Mouse (Mus musculus) spleen, postnatal 10 days (tissue): ENCODE measurements around the gene Med13.

ENCODE experiments used
- DNase-seq, 2 experiments: peaks; one replicate each; pipeline ENCODE4 v3.0.0; 2021 to 2022; ENCODE audit warnings: low spot score in 2 of 2

Med13 gene

GRCm38 (mm10) chr11:86356854-86357788 lies at the start of gene Med13:
TSS of gene Med13 (minus strand) at chr11:86357602.
- peak; percentile 67 to 74 for DNase-seq

GRCm38 (mm10) chr11:86404590-86404989 lies 47.2 kb upstream of the Med13 start:
- DNase-seq, result no peak

DNA sequence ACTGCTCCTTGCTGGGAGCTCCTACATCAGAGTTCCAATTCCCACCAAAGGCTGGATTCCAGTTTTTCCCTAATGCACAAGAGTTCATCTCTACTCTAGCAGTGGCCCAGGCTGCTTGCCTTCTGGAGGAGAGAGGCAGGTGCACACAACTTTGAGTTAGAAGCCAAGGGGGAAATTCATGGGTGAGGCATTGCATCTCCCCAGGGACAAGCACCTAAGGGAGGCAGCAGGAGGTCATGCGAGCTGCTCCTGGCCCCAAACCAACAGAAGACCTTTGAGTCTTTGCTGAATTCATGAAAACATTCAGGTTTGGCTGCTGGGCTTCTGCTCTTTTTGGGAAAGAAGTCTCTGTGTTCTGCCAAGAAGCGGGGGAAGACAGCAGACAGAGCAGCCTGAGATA lies 46.4 kb upstream of the Med13 start:
- no peak for DNase-seq

DNA sequence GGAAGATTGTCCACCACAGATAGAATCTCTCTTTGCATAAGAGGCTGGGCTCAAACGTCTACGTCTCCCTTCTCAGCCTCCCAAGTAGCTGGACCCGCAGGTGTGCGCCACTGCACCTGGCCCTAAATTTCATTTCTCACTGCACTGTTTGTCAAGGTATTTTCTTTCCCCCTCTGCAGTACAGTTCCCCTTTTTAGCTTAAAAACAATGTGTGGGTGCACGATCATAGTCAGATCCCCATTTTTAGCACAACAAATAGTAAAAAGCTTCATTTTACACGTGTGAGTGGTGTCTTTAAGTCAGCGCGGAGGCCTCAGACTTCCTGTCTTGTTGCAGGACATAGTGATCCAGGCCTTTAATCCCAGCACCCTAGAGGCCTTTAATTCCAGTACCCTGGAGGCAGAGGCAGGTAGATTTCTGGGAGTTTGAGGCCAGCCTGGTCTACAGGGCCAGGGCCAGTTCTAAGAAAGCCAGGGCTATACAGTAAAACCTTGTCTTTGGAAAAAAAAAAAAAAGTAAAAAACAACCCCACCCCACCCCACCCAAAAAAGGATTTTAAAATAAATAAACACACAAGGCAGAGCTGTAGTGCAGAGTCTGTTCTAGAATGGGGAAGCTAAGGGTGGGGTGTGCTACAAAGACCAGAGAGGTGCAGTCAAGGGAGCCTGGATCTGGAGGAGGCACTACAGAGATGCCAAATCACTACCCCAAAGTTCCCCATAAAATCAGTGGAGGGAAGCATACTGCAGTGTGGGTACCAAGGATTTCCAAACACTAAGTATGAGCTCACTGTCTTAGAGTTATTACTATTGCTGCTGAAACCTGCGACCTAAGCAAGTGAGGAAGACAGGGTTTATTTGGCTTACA lies 42.1 kb upstream of the Med13 start:
- peak in 1 of 2 experiments; percentile 52 for DNase-seq

DNA sequence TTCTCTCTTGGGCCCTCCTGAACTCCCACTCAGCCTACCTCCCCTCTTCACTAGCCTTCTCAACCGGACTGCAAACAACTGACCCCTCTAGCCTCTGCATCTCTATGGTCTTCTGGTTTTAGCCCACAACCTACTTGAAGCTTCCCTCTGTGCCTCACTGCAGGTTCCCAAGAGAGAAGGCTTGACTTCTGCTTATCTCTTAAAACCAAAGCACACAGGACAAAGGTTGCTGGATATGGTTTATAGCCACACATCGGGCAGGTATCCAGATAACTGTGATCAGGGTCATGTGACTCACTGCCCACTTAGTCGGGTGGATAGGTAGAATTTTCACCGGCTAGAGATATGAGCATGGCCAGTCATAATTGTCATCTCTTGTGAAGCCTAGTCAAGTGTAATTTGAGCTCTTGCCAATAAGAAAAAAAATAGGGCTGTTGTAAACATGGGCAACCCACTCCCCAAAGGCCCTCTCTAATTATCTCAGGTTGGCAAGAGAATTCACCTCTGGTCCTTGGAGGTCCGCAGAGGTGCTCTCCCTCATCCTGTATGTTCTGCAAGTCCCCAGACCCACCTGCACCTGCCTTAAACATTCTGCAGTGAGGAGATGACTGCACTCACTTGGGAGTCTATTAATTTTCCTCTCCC lies 39.7 kb upstream of the Med13 start:
- peak in 1 of 2 experiments; percentile 28 for DNase-seq

DNA sequence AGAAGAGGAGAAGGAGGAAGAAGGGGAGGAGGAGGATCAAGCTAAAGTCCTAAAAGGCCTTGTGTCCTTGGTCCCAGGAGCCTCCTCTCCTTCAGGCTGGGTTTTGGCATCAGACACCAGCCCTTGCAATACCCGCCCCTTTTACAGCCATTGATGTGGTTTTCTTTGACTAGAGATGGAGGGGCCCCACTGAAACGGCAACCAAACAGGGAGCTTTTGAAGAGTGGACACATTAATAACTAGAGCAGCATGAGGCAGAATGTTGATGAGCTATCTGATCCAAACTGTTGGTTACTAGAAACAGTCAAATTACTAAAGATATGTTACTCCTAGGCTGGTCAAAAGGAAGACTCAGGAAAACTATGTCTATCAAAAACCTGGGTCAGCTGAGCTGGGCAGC lies 39.1 kb upstream of the Med13 start:
- DNase-seq, result no peak

DNA sequence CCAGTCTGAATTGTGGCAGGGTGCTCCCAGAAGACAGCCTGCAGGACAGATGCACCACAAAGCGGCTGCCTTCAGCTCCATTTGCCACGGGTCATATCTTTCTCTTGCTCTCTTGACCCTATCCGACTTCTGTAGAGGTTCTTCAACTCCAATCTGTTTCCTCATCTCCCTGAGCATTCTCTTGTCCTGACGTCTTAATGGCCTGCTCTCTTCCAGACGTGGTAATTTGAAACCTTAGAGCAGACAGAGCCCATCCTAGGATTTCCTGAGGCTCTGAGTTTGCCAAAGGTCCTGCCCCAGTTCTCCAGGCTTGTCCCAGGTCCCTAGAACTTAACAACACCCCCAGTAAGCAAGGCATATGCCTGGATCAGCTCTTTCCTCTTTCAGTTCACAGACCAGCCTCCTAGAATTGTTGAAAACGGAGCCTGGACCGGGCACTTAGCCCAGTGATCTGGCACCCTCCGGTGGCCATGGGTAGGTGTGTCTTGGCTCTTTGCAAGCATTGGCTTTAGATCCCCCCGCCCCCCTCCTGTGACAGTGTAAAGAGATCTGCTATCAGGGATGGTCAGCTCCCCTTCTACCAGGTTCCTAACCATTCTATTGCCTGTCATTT lies 38.2 kb upstream of the Med13 start:
- DNase-seq, result peak in 1 of 2 experiments; percentile 78

DNA sequence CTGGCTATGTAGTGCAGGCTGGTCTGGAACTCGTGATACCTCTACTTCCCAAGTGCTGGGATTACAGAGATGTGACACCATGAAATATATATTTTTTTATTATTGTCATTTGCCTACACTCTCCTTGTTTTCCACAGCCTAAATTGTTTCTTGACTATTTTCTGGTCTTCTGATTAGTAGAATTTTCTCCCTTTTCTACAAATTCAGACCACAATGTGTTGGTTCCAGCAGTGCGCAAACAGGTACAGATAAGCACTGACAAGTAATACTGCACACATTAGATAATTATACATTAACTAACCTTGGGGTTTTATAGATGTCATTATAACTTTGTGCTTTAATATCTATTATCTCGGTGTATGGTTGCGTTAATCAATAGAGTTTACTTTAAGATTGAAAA lies 37.7 kb upstream of the Med13 start:
- no peak for DNase-seq

GRCm38 (mm10) chr11:86391687-86392086 lies 34.3 kb upstream of the Med13 start:
- DNase-seq, result no peak

DNA sequence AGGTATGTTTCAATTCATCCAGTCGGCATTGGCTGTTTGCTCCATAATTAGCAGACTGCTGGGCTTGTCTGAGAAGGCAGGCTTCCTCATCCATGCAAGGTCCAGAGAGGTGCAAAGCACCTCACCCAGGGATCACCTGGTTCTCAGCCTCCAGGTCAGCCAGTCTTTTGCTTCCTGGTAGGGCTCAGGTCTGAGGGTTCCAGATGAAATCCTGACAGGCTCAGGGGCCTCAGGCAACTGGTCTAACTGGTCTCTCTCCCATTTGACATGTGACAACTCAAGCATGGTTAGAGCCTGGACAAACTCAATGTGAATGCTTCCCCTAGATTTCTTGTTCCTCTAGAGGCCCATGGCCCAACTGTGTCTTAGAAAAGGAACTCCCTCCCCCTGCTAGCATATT lies 32.9 kb upstream of the Med13 start:
- DNase-seq, result no peak

DNA sequence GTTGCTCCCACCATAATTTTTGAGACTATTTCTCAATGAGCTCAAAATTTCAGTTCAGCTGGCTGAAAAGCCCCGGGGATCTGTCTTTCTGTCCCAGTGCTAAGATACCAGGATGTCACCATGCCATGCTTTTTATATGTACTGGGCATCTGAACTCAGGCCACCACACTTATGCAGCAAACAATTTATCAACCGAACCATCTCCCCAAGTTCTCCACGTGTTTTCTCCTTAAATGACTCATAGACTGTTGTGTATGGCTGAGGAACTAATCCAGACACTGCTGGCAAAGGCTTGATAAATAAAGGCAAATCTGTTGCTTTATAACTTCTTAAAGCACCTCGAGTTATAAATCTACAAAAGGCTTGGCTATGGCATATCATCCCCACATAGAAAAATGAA lies 32.1 kb upstream of the Med13 start:
- DNase-seq, result no peak

DNA sequence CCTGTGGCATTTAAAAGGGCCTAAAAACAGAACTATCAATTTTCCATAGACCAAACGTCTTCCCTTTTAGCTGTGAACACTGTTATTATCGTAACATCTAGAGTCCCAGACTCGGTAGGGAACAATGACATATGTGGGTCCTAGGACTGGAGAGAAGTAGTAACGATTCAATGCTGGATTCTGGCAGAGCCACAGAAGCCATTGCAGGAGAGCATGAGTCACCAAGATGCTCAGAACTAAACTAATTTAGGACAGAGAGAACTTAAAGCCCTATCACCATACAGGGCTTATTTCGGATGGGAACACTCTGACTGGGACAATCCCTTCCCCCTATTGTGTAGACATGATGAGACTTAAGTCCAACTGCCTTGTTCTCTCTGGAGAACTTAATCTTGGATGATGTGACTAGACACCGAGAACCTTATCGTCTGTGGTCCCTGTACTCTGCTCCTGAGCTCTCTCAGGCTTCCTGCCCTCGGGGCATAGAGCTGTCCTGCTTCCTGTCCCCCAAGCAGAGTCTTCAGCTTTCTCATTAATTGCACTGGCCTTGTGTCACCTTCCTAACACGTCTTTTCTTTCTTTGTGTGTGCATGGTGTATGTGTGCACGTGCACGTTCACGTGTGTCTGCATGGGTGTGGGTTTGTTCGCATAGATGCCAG lies 31.5 kb upstream of the Med13 start:
- no peak for DNase-seq

GRCm38 (mm10) chr11:86387121-86387893 lies 29.9 kb upstream of the Med13 start:
- DNase-seq, result no peak

DNA sequence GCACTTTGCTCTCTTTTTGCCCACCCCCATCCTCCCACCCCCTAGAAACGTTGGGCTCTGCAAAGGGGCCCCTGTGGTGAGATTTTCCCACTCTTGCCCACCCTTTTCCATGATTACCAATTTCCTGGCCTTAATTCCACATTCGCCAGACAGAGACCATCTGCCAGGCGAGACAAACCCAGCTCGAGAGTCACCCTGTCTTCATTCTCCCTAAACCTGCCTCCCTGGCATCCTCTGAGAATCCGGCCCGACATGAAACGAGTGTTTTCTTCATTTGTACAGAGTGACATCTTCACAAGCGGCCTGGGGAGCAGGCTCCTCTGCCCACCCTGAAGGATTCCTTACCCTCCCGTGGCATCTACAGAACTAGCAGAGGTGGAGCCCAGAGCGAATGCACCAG lies 29.2 kb upstream of the Med13 start:
- no peak for DNase-seq

DNA sequence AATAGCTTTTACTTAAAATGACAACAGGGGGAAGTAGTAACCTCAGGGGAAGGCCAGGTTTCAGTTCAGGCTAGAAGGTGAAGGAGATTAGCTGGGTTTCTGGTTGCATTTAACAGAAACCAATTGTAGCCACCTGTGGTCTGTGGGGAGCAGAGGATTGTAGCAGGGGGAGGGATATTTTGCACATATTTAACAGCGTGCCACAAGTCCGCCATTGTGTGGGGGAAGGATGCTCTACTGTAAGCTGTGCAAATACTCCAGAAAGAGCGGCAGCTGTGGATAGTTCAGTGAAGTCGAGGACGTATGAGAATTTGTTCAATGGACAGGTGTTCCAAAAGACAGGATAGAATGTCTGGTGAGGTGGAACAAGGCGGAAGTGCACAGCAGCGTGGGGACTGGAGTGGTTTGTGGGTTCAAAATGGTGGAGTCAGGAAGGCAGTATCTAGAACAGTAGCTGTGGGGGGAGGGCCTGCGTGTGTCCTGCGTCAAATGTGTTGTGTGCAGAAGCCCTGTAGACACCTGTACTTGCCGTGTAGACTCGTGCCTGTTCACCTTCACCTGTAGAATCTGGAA lies 28.4 kb upstream of the Med13 start:
- peak; percentile 18 to 60 for DNase-seq

DNA sequence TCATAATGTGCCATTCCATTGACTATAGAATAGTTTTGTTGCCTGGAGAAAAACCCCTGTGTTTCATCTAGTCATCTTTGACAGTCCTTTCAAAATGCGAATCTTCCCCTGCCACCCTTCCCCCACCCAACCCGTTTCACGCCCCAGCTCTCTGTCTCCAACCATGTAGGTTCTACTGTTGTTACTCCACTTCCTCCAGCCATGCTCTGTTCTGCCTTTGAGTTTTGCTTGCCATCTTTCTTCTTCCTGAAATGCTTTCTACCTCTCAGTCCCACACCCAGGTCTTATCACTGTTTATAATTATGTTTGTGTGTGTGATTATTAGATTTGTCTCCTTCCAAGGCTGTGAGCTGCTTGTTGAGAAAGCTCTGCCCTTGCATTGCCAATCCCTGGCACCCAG lies 26.7 kb upstream of the Med13 start:
- DNase-seq, result peak in 1 of 2 experiments; percentile 67

DNA sequence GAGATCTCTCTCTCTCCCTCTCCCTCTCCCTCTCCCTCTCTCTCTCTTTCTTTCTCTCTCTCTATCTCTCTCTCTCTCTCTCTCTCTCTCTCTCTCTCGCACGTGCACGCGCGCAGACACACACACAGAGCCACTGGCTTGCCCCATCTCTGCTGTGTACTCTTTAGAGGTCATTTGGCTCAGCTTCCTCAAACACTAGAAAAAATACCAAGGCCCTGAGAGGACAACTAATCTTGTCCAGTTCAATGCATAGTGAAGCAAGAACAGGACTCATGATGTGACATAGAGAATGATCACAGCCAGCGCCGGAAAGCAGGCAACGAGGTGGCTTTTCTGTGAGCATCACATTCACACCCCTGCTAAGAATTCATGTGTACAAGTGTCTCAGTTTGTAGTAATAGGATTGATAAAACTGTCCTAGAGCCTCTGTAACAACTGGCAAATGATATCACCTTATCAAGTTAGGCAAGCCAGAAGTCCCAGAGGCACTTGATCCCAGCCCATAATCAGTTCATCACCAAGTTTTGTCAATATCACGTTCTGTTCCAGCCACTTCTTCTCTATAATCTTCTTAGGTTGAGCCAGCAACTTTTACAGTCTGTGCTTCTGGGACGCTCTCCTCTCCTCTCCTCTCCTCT lies 25.2 kb upstream of the Med13 start:
- DNase-seq, result no peak

DNA sequence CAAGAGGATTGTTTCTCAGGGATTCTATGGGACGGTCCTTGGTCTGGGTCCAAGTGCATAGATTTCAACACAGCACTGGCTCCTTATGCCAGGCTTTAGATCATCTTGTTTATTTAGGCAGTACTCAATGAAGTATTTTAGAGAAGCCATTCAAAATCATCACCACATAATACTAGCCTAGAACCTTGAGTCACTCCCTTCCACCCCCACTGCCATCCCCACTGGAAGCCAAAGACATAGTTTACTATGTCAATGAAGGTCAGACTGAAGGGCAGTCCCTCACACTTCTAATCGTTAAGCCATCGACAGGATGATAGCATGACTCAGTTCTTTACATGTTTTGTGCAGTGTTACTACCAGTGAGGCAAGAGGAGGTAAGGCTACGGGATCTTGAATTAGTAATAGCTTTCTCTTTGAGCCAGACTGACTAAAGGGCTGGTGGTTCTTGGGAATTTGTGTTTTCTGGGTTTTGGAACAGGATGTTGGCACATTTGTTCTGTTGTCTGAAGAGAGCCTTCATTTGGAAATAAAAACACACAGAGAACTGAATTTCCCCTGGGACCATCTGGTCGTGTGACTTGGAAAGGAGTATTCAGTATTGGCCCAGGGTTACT lies 24.2 kb upstream of the Med13 start:
- DNase-seq, result no peak
